Mouse (Mus musculus): Measurements from ENCODE around the gene Cabp4.

Cabp4 gene

GRCm38 (mm10) chr19:4164721-4165120 lies 20.9 kb upstream of the Cabp4 start:
- DNase-seq (ENCODE audit: low read depth, low spot score), result no peak

DNA sequence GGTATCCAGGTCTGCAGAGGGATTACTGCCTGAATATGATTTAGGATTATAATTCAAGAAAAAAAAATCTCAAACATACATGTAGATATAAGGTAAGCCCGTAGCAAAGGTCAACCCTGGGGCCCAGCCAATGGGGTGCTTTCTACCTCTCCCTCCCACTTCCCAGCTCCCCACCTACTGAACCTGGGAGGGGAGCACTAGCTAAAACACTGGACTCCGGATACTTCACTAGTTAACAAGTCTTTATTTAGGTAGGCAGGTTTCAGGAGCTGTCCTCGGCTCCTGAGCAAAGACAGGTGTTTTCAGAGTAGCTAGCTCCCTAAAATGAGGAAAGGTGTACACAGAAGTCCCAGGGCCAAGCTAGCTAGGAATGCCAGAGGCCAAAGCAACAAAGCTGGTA lies 20.3 kb upstream of the Cabp4 start:
- no peak for DNase-seq (ENCODE audit: low read depth, low spot score)

DNA sequence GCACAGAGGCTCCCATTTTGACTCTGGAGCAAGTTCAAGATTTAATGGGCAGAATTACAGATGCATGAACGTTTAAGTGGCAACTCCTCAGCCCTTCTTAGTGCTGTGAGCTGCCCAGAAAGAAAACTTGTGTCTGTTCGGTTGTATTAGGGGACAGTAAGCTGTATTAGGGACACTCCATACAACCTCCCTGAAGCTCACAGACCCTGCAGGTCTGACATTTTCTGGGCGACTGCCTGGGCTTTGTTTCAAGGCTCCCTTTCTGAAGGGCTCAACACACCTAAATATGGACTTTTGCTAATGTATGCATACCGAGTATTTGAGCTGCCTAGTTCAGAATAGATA lies 19.7 kb upstream of the Cabp4 start:
- no peak for DNase-seq (ENCODE audit: low read depth, low spot score)

DNA sequence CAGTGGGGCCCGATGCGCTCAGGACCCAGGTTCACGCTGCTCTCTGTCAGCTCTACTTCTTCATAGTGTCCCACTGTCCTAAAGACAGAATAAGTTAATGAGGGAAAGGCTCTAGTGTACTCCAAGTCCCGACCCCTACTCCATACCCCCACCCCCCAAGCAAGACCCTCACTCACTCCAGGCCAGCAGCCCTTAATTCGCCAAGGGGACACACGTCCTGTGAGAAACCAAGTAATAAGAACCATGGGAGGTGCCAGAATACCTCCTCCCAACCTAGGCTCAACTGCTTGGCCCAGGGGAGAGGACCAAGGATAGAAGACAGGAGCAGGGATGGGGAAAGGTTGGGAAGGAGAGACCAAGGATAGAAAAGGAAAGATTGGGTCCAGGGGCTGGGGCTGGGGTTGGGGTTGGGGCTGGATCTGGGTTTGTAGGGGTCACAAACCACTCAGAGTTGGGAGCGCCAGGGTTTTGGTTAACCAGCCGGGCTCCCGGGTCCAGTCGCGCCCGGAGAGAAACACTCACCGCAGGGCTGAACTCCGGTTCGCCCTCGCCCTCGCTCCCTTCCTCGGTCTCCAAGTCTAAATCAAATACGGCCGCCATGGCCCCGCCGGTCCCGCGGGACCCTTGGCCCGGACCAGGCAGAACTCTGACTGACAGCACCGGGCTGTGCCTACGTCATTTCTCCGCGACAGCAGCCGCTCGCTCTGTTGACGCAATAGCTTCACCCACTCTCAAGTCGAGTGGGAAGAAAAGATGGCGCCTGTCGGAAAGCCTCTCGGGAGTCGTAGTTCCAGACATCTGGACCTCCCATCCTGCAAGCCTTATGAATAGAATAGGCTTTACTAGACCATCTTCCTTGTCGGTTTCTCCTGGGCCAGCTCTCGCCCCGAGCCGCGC lies 19.1 kb upstream of the Cabp4 start, which contains the start of gene Rps6kb2:
Rps6kb2 (minus strand) TSS at position 709 of the 897 bp plus-strand sequence.
- DNase-seq (ENCODE audit: low read depth, low spot score), result peak; percentile 82

DNA sequence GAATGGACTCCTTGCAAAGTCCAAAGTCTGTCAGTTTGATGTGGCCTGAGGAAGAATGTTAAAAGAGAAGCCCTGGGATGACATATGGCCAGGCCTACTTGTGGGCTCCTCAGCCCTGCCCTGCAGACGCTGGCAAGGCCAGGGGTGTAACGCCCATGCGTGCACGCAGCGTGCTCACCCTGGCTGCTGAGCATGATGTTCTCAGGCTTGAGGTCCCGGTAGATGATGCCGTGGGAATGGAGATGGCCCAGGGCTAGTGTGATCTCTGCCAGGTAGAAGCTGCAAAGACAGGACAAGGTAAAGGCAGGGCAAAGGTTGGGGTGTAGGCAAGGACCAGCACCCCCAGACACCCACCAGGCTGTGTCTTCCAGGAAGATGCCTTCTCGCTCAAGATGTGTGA lies 15.2 kb upstream of the Cabp4 start:
- DNase-seq (ENCODE audit: low read depth, low spot score), result no peak

GRCm38 (mm10) chr19:4156771-4157170 lies 12.9 kb upstream of the Cabp4 start:
- DNase-seq (ENCODE audit: low read depth, low spot score), result no peak

DNA sequence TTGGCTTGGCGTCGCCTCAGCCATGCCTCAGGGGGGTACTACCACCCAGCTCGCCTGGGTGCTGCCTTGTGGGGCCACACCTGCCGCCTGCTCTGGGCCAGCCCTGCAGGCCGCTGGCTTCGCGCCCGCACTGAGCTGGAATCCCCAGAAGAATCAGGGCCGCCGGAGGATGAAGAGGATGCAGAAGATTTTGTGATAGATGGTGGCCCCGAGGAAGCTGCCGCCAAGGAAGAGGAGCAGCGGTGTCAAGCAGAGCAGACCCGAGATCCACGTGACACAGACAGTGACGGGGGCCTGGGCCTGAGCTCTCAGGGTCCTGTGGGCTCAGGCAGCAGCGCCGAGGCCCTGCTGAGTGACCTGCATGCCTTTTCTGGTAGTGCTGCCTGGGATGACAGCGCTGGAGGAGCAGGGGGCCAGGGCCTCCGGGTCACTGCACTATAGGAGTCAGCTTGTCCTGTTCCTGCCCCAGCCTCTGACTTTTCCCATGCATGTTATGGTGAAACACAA lies 12.3 kb upstream of the Cabp4 start:
- no peak for DNase-seq (ENCODE audit: low read depth, low spot score)

DNA sequence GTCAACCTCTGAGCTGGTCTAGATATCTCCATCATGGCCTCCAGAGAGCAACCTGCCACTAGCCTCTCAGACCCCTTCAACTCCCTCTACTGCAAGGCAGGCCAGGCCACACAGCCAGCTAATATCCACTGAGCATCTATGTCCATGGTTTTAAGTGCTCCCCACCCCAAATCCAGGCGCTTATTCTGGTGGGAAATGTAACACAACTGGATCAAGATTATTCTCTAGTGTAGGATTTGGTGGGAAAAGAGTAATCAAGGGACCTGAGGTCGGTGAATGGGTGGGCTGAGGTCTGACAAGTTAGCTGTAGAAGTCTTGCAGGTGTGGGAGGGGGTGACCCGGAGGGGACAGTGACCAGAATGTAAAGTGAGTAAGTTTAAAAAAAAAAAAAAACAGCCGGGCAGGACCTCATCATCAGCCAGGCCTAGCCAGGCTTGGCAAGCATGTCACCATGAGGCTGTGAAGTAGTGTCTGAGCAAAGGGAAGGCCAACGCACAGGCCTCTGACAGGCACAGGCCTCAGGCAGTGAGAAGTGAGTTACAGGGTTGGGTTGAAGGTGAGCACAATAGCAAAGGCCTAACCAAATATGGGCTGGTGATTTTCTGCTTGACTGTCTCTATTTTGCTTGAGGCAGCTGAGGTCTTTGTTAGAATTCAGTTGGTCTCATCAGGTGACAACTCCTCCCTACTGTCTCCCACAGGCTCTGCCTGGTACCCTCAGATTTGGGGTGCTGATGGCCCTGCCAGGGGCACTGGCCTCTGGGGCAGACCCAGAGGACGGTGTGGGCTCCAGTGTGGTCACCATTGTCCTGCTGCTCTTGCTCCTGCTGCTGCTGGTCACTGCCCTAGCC lies 11.6 kb upstream of the Cabp4 start:
- DNase-seq (ENCODE audit: low read depth, low spot score), result no peak

GRCm38 (mm10) chr19:4154437-4155222 lies 10.8 kb upstream of the Cabp4 start:
- DNase-seq (ENCODE audit: low read depth, low spot score), result no peak

GRCm38 (mm10) chr19:4153232-4153654 lies 9.4 kb upstream of the Cabp4 start, which contains the start of gene Ptprcap:
Gene Ptprcap, plus strand, starts transcription at chr19:4153604.
- no peak for DNase-seq (ENCODE audit: low read depth, low spot score)

- DNase-seq (ENCODE audit: low read depth, low spot score), result no peak
Observed at GRCm38 (mm10) chr19:4152445-4153231, 8.8 kb upstream of the Cabp4 start.

DNA sequence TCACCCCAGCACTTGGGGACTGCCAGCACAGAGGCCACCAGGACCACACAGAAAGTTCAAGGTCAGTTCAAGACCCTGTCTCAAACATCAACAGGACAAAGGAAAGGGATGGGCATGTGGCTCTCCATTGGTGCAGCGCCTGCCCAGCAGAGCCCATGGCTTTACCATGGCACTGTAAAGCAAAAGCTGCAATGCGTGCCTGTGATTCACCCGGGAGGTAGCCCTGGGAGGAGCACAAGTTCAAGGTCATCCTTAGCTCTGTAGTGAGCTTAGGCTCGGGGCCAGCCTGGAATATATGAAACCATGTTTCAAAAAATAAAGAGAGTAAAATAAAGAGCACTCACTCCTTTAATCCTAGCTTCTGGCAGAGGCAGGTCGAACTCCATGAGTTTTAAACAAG lies 8.1 kb upstream of the Cabp4 start:
- DNase-seq (ENCODE audit: low read depth, low spot score), result no peak

DNA sequence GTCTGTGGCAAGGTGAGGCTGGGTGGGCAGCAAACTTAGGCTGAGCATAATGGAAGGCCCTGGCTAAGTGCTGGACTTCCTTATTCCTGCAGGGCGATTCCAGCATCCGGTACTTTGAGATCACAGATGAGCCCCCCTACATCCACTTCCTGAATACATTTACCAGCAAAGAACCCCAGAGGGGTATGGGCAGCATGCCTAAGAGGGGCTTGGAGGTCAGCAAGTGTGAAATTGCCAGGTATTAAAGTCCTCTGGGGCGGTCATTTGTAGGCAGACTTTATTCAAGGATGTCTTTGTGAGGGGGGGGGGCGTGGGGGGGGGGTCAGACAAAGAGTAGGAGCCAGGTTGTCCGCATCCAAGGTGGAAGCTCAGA lies 7.6 kb upstream of the Cabp4 start:
- no peak for DNase-seq (ENCODE audit: low read depth, low spot score)

GRCm38 (mm10) chr19:4150567-4151487 lies 7.0 kb upstream of the Cabp4 start:
- no peak for DNase-seq (ENCODE audit: low read depth, low spot score)

- DNase-seq (ENCODE audit: low read depth, low spot score), result no peak
Observed at GRCm38 (mm10) chr19:4149764-4150461, 6.1 kb upstream of the Cabp4 start.

- no peak for DNase-seq (ENCODE audit: low read depth, low spot score)
Observed at GRCm38 (mm10) chr19:4149283-4149682, 5.5 kb upstream of the Cabp4 start.

DNA sequence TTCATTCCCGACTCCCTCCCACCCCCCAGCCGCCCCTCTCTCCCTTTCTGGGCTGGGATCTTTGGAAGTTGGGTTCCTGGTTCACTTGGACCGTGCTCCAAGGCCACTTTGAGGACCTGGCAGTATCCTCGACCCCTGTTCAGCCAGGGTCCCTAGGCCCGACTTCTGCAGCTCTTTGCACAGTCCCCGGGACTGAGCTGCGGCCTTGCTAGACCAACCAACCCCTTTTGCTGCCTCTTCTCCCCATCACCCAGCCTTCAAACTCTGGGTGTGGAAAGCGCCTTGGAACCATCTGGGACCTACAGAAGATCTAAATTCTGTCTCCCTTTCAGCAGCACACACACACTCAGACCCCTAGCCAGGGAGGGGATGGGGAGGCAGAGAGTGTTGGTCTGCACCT lies 5.0 kb upstream of the Cabp4 start:
- DNase-seq (ENCODE audit: low read depth, low spot score), result no peak

- peak; percentile 75 for DNase-seq (ENCODE audit: low read depth, low spot score)
Observed at GRCm38 (mm10) chr19:4148491-4148806, 4.6 kb upstream of the Cabp4 start, which contains the start of gene Coro1b. Gene Coro1b, plus strand, starts transcription at chr19:4148619.
